Mouse (Mus musculus) regulatory T cell (primary cell): ENCODE results near the gene Ppp6r2.

Source experiments
- in situ Hi-C: fragments of 300-600 bp; cut with MboI, MseI; formaldehyde crosslinking; loops from one replicate; pipeline ENCODE4 v1.15.1; 2025; ENCODE audit warnings: high pct_unique_total_duplicates

Ppp6r2 gene

DNA sequence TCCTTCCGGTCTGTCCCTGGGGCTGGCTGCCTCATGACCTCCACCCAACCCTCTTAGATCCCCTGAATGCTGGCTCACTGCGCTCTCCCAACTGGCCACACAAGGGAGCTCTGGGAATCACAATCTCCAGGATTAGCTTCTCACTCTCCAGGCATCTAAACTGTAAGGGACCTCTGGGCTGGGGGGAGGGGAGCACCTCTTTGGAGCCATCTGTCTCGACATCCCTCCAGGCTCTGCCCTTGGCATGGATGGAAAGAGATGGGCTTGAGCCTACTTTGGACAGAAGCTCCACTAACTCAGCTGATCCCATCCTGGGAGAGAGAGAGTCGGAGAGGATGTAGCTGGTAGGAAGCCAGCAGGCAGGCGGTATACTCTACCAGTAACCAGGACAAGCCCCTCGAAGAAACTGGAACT is 29.0 kb upstream of the Ppp6r2 start:
- in situ Hi-C loops = no loop called here

DNA sequence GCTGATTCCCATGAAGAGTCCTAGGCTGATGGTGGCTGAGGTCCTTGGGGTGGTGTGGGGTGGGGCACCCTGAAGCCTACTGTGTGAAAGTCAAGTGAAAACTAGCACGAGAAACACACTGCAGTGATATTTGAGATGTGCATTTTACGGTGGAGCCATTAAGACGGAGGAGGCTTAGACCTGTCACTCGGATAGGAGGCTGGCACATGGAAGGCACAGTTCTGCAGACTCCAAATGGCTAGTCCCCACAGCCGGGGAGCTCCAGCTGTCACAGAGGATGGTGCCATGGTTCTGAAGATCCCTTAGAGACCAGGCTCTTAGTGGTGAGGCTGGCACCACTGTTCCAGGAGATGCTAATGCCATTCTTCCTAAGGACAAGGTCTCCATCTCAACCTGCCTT is 28.5 kb upstream of the Ppp6r2 start:
- in situ Hi-C loops = no loop called here

DNA sequence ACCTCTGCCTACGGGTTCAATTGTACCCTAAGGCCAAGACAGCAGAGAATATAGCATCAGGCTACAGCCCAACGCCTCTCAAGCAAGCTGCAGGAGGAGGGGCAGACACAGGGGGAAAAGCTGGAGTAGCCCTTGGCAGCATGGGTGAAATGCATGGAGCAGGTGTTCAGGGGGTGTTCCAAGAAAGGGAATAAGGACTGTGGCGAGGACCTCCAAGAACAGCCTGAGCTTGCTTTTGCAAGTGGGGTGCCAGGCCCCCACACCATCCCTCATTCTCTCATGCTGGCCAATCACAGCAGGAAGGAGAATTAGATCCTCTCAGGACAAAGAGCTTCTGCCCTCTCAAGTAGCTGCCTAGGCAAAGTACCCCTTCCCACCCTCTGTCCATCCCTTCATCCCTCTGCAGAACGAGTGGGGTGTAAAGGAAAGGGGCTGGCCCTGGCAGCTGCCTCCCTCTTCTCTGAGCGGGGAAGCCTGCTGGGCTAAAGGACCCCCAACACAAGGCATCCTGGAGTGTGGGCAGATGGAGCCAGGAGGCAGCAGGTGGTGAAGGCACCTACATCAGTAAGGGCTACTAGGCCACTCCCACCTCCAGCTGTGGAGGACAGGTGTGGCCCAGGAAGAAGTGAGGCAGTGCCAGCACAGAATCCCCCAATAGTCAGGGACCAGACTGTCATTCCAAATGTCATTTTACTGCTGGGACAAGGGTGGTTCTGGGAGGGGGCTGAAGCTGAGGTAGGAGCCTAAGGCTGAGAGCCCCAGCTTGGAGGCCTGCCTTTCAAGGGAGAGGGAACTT is 27.0 kb upstream of the Ppp6r2 start:
- in situ Hi-C loops = no loop called here

GRCm38 (mm10) chr15:89184937-89185227 is 26.5 kb upstream of the Ppp6r2 start:
- in situ Hi-C loops = no loop called here

GRCm38 (mm10) chr15:89195261-89195681 is 16.1 kb upstream of the Ppp6r2 start:
- in situ Hi-C loops = loop anchor here (5.0 to 10.0 kb wide), 2 partner anchors 48 to 1030 kb away; partner anchors contain the start of genes Alg10b and Mapk11

- in situ Hi-C loops = loop anchor here (5.0 to 10.0 kb wide), 2 partner anchors 48 to 1029 kb away; partner anchors contain the start of genes Alg10b and Mapk11
These were observed 15.6 kb upstream of the Ppp6r2 start for GRCm38 (mm10) chr15:89195690-89196312.

- in situ Hi-C loops = loop anchor here (5.0 to 10.0 kb wide), 2 partner anchors 49 to 1028 kb away; partner anchors contain the start of genes Alg10b and Mapk11
These were observed 15.0 kb upstream of the Ppp6r2 start, which contains the start of gene Dennd6b for GRCm38 (mm10) chr15:89196313-89196706. TSS of gene Dennd6b (minus strand) at chr15:89196496.

GRCm38 (mm10) chr15:89197056-89197455 is 14.3 kb upstream of the Ppp6r2 start:
- in situ Hi-C loops = loop anchor here (5.0 to 10.0 kb wide), 2 partner anchors 50 to 1028 kb away; partner anchors contain the start of genes Alg10b and Mapk11

GRCm38 (mm10) chr15:89207457-89207856 is 3.9 kb upstream of the Ppp6r2 start:
- in situ Hi-C loops = no loop called here

DNA sequence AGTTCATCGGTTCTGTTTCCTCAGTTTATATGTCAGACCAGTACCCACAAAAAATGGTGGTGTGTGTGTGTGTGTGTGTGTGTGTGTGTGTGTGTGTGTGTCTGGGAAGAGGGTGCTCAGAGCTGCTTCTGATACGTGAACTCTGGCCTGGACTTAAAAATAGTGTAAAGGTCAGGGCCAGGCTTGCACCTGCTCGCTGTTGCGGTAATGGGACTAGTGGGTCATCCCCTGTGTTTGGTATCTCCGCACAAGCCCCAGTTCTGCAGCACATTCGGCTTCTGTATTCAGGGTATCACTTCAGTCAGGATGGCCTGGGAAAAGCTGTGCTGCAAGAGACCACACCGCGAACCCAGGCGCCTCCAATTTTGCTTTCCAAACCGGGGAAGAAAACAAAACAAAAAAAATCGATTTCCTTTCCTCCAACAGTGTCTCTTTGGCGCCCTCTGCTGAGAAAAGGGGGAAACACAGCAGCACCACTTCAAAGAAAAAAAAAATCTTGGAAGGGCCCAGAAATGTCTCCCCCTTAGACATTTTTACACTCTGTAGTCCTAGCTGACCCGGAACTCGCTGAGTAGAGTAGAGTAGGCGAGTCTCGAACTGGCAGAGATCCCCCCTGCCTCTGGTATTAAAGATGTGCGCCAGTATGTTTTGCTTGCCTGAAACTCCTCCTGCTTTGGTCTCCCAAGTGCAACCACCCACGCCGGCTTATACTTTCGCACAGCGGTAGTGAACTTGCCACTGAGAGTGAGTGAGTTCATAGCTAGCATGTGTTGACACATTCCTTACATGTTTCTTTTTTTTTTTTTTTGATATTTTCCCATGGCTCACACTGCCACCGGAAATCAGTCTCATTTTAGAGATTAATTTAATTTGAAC is 1.2 kb upstream of the Ppp6r2 start:
- in situ Hi-C loops = no loop called here

DNA sequence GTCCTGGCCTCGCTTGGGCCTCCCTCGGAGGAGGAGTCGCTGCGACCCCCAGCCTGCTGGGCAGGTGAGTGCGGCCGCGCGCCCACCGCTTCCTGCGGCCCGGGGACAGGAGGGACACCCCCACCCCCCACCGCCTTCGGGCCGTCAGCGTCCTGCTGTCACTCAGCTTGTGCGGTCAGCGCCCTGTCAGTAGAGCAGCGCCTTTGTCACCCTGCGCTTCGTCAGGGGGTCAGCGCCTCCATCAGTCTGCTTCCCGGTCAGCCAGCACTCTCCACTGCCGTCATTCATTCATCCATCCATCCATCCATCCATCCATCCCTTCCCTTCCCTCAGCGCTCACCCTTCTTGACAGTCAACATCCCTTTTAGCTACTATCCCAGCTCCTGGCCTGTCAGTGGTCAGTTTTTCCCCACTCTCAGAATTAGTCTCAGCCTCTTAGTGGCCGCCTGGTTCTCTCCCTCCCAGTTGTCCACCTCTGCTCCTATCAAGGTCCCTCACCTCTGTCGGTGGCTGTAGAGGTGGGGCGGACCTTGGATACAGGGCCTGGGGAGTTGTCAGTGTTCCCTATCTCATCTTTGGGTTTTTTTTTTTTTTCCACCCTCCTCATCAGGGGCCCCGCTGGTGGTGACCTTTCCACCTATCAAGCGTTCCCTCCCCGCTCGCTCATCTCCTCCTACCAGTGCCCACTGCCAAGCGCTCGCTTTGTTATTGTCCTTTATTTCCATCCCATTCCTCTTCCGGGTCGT is 536 bp downstream of the Ppp6r2 start:
- in situ Hi-C loops = no loop called here

GRCm38 (mm10) chr15:89212495-89212894 is 1.1 kb downstream of the Ppp6r2 start:
- in situ Hi-C loops = no loop called here

DNA sequence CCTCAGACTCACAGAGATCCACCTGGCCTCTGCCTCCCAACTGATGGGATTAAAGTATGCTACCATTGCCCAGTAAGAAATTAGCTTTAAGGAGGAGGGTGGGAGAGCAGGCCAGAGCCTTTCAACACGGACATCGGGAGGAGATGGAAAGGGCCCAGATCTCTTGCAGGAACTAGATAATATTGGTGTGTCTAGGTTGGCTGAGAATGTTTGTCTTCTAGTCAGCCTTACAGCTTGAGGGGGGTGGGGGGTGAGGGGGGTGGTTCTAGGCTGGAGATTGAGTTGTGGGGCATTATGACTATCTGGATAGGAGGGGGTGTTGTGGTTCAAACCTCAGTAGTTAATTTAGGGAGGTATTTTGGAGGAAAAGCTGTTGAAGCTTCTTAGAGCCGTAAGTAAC is 2.2 kb downstream of the Ppp6r2 start:
- in situ Hi-C loops = no loop called here

GRCm38 (mm10) chr15:89214953-89215352 is 3.6 kb downstream of the Ppp6r2 start:
- in situ Hi-C loops = no loop called here

- in situ Hi-C loops = no loop called here
These were observed 4.4 kb downstream of the Ppp6r2 start for GRCm38 (mm10) chr15:89215611-89216233.

GRCm38 (mm10) chr15:89233586-89233985 is 22.2 kb downstream of the Ppp6r2 start:
- in situ Hi-C loops = no loop called here

DNA sequence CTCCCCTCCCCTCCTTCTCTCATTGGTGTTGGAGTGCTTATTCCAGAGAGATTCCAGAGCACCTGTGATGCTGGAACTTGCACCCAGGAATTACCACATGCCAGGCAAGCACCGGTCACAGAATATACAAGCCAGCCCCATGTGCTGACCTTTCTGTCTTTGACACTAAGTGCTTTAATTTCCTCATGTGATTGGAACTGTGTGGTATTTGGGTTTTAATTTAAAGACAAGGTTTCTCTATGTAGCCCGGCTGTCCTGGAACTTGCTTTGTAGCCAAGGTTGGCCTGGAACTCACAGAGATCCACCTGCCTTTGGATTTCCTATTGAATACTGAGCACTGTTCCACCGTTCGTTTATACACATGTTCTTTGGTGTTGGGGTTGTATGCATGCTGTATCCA is 22.7 kb downstream of the Ppp6r2 start:
- in situ Hi-C loops = no loop called here

DNA sequence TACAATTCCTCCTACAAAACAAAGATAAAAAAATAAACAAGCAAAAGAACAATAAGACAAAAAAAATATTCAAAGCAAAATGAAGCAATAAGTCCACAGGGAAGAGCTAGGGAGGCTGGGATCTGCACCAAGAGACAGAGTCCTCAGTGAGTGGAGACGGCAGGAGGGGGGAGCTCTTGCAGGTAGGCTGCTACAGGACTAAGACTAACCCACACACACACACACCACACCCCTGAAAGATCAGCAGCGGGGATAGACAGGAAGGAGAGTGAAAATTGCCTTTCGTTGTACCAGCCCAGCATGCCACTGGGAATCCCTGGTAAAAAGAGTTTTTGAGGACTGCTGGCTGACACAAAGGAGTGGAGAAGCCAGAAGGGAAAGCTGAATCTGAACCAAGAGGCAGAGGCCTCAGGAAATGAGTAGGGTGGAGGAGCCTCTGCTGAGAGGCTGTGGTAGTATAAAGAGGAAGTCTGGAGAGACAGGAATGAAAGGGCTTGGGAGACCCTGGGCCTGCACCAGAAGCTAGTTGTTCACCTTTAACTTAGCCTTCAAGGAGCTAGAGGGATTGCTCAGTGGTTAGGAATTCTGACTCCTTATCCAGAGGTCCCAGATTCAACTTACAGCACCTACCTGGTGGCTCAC is 28.5 kb downstream of the Ppp6r2 start:
- in situ Hi-C loops = no loop called here

- in situ Hi-C loops = no loop called here
These were observed 29.7 kb downstream of the Ppp6r2 start for GRCm38 (mm10) chr15:89241025-89241424.

- in situ Hi-C loops = no loop called here
These were observed 37.7 kb downstream of the Ppp6r2 start for GRCm38 (mm10) chr15:89249063-89249462.
